Mouse (Mus musculus): Measurements from ENCODE around the gene Vmn1r205. TPM values are rescaled to one million over a fixed set of nuclear protein-coding genes. Genes with fewer than 3 reads are reported as not detected.
"Not testable (repeated sequence)": the region's sequence is repeated elsewhere in the genome, so short reads cannot be mapped to it uniquely, and the experiment has no call there.

Gene Vmn1r205
- not detected in 2 replicates for polyA plus RNA-seq (2014; fragmentation: Nextera tagmentation; extraction: Ambion mirVana)

DNA sequence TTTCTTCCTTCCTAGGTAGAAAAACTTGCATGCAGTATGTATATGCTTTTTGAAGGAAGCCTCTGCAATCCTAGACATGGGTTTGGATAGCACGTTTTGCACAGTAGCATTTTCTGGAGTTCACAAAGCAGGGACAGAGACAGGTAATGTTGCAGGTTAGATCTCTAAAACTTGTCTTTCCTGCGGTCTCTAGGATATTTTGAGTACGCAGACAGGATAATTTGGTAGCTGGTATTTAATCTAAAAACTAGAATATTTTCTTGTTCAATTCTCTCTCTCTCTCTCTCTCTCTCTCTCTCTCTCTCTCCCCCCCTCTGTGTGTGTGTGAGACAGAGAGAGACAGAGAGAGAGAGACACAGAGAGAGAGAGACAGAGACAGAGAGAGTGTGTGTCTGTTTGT lies at the start of gene Vmn1r205:
TSS of gene Vmn1r205 (minus strand) at position 101 of the 400 bp plus-strand sequence.
- no peak within 1 kb of the TSS for H3K9ac ChIP-seq (ENCODE audit: low read length)
- ATAC-seq (ENCODE audit: insufficient number of reproducible peaks, insufficient read depth, low FRiP score, low read depth), result no peak
- H3K9me3 ChIP-seq (ENCODE audit: control insufficient read depth, low read length), result no peaks in the 10 kb centered on the region
- H3K4me3 ChIP-seq (ENCODE audit: control insufficient read depth in 1 of 2, insufficient read depth in 1 of 2, low read depth in 1 of 2, low read length in 2 of 2), result no peak within 1 kb of the TSS
- no peak within 1 kb of the TSS for H3K27ac ChIP-seq (replicated peaks in 1 of 2; ENCODE audit: control insufficient read depth in 1 of 2, insufficient read depth in 1 of 2, low read depth in 2 of 2, low read length in 2 of 2)
- no peaks in the 10 kb centered on the region for H3K36me3 ChIP-seq (ENCODE audit: control insufficient read depth, insufficient read depth, low read length)
- H3K27me3 ChIP-seq (ENCODE audit: control insufficient read depth, insufficient read depth, low read length), result no peaks in the 10 kb centered on the region
- H3K4me2 ChIP-seq (ENCODE audit: low read length), result no peak within 1 kb of the TSS
- no peaks in the 10 kb centered on the region for H3K4me1 ChIP-seq (ENCODE audit: control insufficient read depth in 2 of 2, insufficient read depth in 2 of 2, low read length in 2 of 2)
- WGBS, result 75% methylated on average over 3 of the region's 3 CpGs

DNA sequence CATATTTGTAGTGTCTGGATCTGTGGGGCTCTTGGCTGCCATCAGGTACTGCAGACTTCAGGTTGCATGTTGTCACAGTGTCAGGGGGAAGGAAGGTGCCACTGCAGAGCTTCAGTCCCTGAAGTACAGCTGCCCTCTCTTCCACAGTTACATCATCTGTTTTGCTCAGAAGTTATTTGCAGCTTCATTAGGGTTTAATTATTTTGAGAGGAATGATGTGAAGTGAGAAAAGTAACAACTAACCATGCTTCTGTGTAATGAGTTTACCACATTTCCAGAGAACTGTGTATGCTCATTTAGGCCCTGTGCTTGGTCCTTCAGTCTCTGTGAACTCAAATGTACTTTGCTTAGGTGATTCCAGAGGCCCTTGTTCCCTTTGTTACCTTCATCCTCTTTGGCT lies 31.4 kb upstream of the Vmn1r205 start, which contains the start of gene Vmn1r206:
TSS of gene Vmn1r206 (minus strand) at position 101 of the 400 bp plus-strand sequence.
- H3K4me3 ChIP-seq (ENCODE audit: control insufficient read depth in 1 of 2, insufficient read depth in 1 of 2, low read depth in 1 of 2, low read length in 2 of 2); H3K4me2 ChIP-seq (ENCODE audit: low read length); H3K9me3 ChIP-seq (ENCODE audit: control insufficient read depth, low read length); H3K9ac ChIP-seq (ENCODE audit: low read length); H3K36me3 ChIP-seq (ENCODE audit: control insufficient read depth, insufficient read depth, low read length); H3K4me1 ChIP-seq (ENCODE audit: control insufficient read depth in 2 of 2, insufficient read depth in 2 of 2, low read length in 2 of 2); H3K27ac ChIP-seq (replicated peaks in 1 of 2; ENCODE audit: control insufficient read depth in 1 of 2, insufficient read depth in 1 of 2, low read depth in 2 of 2, low read length in 2 of 2); H3K27me3 ChIP-seq (ENCODE audit: control insufficient read depth, insufficient read depth, low read length); ATAC-seq (ENCODE audit: insufficient number of reproducible peaks, insufficient read depth, low FRiP score, low read depth): not testable (repeated sequence)

DNA sequence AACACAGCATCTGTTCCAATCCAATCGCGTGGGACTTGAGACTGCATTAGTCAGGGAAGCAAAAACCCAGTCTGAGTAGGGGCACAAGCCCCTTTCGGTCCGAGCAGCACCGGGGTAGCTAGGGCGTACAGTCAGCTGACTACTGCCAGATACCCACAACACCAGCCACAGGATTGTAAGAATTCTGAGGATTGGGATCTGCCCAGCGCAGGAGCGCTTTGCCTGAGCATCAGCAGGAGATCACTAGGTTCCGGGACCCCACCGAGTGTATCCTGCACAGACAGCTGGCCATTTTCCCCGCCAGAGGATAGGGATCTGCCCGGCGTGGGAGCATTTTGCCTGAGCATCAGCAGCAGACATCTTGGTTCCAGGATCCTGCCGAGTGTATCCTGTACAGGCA lies 9.5 kb downstream of the Vmn1r205 start:
- not testable (repeated sequence) for H3K36me3 ChIP-seq (ENCODE audit: control insufficient read depth, insufficient read depth, low read length); H3K27me3 ChIP-seq (ENCODE audit: control insufficient read depth, insufficient read depth, low read length); ATAC-seq (ENCODE audit: insufficient number of reproducible peaks, insufficient read depth, low FRiP score, low read depth); H3K4me2 ChIP-seq (ENCODE audit: low read length); H3K27ac ChIP-seq (replicated peaks in 1 of 2; ENCODE audit: control insufficient read depth in 1 of 2, insufficient read depth in 1 of 2, low read depth in 2 of 2, low read length in 2 of 2); H3K9me3 ChIP-seq (ENCODE audit: control insufficient read depth, low read length); H3K4me3 ChIP-seq (ENCODE audit: control insufficient read depth in 1 of 2, insufficient read depth in 1 of 2, low read depth in 1 of 2, low read length in 2 of 2); H3K4me1 ChIP-seq (ENCODE audit: control insufficient read depth in 2 of 2, insufficient read depth in 2 of 2, low read length in 2 of 2); H3K9ac ChIP-seq (ENCODE audit: low read length)
- 64% methylated on average over 13 of the region's 14 CpGs for WGBS

DNA sequence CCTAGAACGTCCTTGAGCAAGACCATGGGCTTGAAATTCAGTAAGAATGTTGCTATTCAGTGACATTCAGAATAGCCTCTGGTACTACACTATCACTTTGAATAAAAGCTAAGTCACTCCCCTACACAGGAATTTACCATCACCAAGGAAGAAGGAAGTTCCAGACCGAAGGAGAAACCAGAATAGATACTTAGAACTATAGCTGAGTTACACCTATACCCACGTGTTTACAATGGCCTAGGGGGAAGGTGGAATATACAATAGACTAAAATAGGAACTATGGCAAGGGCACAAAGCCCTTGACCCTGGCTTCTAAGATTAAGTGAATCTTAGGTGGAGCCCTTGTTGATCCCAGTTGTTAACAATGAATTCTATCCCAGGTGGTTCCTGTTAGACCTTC lies 17.9 kb downstream of the Vmn1r205 start:
- not testable (repeated sequence) for H3K4me2 ChIP-seq (ENCODE audit: low read length); H3K9me3 ChIP-seq (ENCODE audit: control insufficient read depth, low read length); H3K27ac ChIP-seq (replicated peaks in 1 of 2; ENCODE audit: control insufficient read depth in 1 of 2, insufficient read depth in 1 of 2, low read depth in 2 of 2, low read length in 2 of 2); H3K9ac ChIP-seq (ENCODE audit: low read length); ATAC-seq (ENCODE audit: insufficient number of reproducible peaks, insufficient read depth, low FRiP score, low read depth); H3K4me1 ChIP-seq (ENCODE audit: control insufficient read depth in 2 of 2, insufficient read depth in 2 of 2, low read length in 2 of 2); H3K4me3 ChIP-seq (ENCODE audit: control insufficient read depth in 1 of 2, insufficient read depth in 1 of 2, low read depth in 1 of 2, low read length in 2 of 2); H3K36me3 ChIP-seq (ENCODE audit: control insufficient read depth, insufficient read depth, low read length); H3K27me3 ChIP-seq (ENCODE audit: control insufficient read depth, insufficient read depth, low read length)
- WGBS, result 71% methylated on average over 3 of the region's 3 CpGs

DNA sequence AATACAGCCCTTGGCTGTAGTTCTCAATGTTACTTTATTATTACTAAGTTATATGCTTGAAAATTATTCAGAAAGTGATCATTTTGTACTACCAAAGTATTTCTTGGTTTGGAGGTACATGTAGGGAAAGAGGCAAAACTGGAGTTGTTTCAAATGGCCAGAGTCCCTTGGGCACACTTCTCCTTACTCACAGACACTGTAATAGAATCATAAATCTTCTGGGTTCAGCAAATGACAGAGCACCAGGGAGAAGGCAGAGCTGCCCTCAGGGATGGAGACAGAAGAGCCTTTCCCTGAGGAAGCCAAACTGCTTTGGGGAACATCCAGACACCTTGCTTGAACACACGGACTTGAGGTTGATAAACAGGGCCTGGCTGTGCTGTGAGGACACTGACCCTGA lies 39.9 kb downstream of the Vmn1r205 start, which contains the start of gene Vmn1r204:
TSS of gene Vmn1r204 (plus strand) at position 301 of the 400 bp plus-strand sequence.
- not testable (repeated sequence) for H3K27ac ChIP-seq (replicated peaks in 1 of 2; ENCODE audit: control insufficient read depth in 1 of 2, insufficient read depth in 1 of 2, low read depth in 2 of 2, low read length in 2 of 2); H3K4me3 ChIP-seq (ENCODE audit: control insufficient read depth in 1 of 2, insufficient read depth in 1 of 2, low read depth in 1 of 2, low read length in 2 of 2); H3K4me2 ChIP-seq (ENCODE audit: low read length); H3K9me3 ChIP-seq (ENCODE audit: control insufficient read depth, low read length); H3K9ac ChIP-seq (ENCODE audit: low read length); H3K36me3 ChIP-seq (ENCODE audit: control insufficient read depth, insufficient read depth, low read length); H3K4me1 ChIP-seq (ENCODE audit: control insufficient read depth in 2 of 2, insufficient read depth in 2 of 2, low read length in 2 of 2); H3K27me3 ChIP-seq (ENCODE audit: control insufficient read depth, insufficient read depth, low read length); ATAC-seq (ENCODE audit: insufficient number of reproducible peaks, insufficient read depth, low FRiP score, low read depth)
- 50% methylated on average over 1 of the region's 1 CpGs for WGBS

Other genes with a start within 250 kb of the Vmn1r205 start
- gene Vmn1r198, start 242.6 kb downstream of the Vmn1r205 start, polyA plus RNA-seq (2014; fragmentation: Nextera tagmentation; extraction: Ambion mirVana), result not detected in 2 replicates
- gene Vmn1r199, start 213.2 kb downstream of the Vmn1r205 start, polyA plus RNA-seq (2014; fragmentation: Nextera tagmentation; extraction: Ambion mirVana), result not detected in 2 replicates
- not detected in 2 replicates for gene Vmn1r200, start 202.6 kb downstream of the Vmn1r205 start, polyA plus RNA-seq (2014; fragmentation: Nextera tagmentation; extraction: Ambion mirVana)
- not detected in 2 replicates for gene Vmn1r201, start 121.1 kb downstream of the Vmn1r205 start, polyA plus RNA-seq (2014; fragmentation: Nextera tagmentation; extraction: Ambion mirVana)
- gene Vmn1r202, start 87.6 kb downstream of the Vmn1r205 start, polyA plus RNA-seq (2014; fragmentation: Nextera tagmentation; extraction: Ambion mirVana), result not detected in 2 replicates
- gene Vmn1r203, start 74.9 kb downstream of the Vmn1r205 start, polyA plus RNA-seq (2014; fragmentation: Nextera tagmentation; extraction: Ambion mirVana), result not detected in 2 replicates
- not detected in 2 replicates for gene Vmn1r204, start 39.8 kb downstream of the Vmn1r205 start, polyA plus RNA-seq (2014; fragmentation: Nextera tagmentation; extraction: Ambion mirVana)
- gene Vmn1r206, start 31.3 kb upstream of the Vmn1r205 start, polyA plus RNA-seq (2014; fragmentation: Nextera tagmentation; extraction: Ambion mirVana), result not detected in 2 replicates
- not detected in 2 replicates for gene Vmn1r207-ps, start 136.6 kb upstream of the Vmn1r205 start, polyA plus RNA-seq (2014; fragmentation: Nextera tagmentation; extraction: Ambion mirVana)
- not detected in 2 replicates for gene Vmn1r208, start 184.4 kb upstream of the Vmn1r205 start, polyA plus RNA-seq (2014; fragmentation: Nextera tagmentation; extraction: Ambion mirVana)
- not detected in 2 replicates for gene Vmn1r209, start 216.7 kb upstream of the Vmn1r205 start, polyA plus RNA-seq (2014; fragmentation: Nextera tagmentation; extraction: Ambion mirVana)
- not detected in 2 replicates for gene Vmn1r210, start 238.3 kb upstream of the Vmn1r205 start, polyA plus RNA-seq (2014; fragmentation: Nextera tagmentation; extraction: Ambion mirVana)

All from heart, embryonic 14.5 days (tissue).